Mouse (Mus musculus) limb, embryonic 15.5 days (tissue): ENCODE measurements at regions not wholly inside any gene's neighbourhood (a gene's known extent, or its start where the extent isn't known, plus 50 kb on each side); places are given as distances from the start of the nearest gene placed in this dataset.
"Not testable (repeated sequence)": the region's sequence is repeated elsewhere in the genome, so short reads cannot be mapped to it uniquely, and the experiment has no call there.

Experiments
- ATAC-seq: fragments of 200-750 bp; cut with Nextera tagmentation; 2 replicates; pipeline ENCODE4 v1.8.0; 2017; ENCODE audit warnings: low read depth, moderate TSS enrichment; ENCODE audit not compliant: insufficient number of reproducible peaks, low FRiP score, low TSS enrichment
- H3K27ac ChIP-seq: fragments of 300-500 bp; sonication (generic); 2 replicates; pipeline ENCODE4 v1.5.1; 2015; ENCODE audit warnings: moderate library complexity, mild to moderate bottlenecking, inconsistent platforms
- H3K27me3 ChIP-seq: fragments of 300-500 bp; sonication (generic); 2 replicates; pipeline ENCODE4 v1.6.1; 2015; ENCODE audit warnings: inconsistent platforms
- H3K36me3 ChIP-seq: fragments of 300-500 bp; sonication (generic); 2 replicates; pipeline ENCODE4 v1.6.1; 2015; ENCODE audit warnings: inconsistent platforms
- H3K4me1 ChIP-seq: fragments of 300-500 bp; sonication (generic); 2 replicates; pipeline ENCODE4 v1.6.1; 2015; ENCODE audit warnings: inconsistent platforms
- H3K4me2 ChIP-seq: fragments of 300-500 bp; sonication (generic); 2 replicates; pipeline ENCODE4 v1.6.1; 2015; ENCODE audit warnings: mild to moderate bottlenecking, inconsistent platforms
- H3K4me3 ChIP-seq: fragments of 300-500 bp; sonication (generic); 2 replicates; pipeline ENCODE4 v1.5.1; 2015; ENCODE audit warnings: mild to moderate bottlenecking, inconsistent platforms
- H3K9ac ChIP-seq: fragments of 300-500 bp; sonication (generic); 2 replicates; pipeline ENCODE4 v1.6.1; 2015; ENCODE audit warnings: inconsistent platforms
- H3K9me3 ChIP-seq: fragments of 300-500 bp; sonication (generic); 2 replicates; pipeline ENCODE4 v1.6.1; 2016; ENCODE audit warnings: inconsistent platforms
- WGBS: fragments of 180-500 bp; shearing (Covaris S2); methylation state at CpG from one replicate; pipeline ENCODE4 v1.1.7; 2015; 5-methylcytosine and 5-hydroxymethylcytosine counted together

DNA sequence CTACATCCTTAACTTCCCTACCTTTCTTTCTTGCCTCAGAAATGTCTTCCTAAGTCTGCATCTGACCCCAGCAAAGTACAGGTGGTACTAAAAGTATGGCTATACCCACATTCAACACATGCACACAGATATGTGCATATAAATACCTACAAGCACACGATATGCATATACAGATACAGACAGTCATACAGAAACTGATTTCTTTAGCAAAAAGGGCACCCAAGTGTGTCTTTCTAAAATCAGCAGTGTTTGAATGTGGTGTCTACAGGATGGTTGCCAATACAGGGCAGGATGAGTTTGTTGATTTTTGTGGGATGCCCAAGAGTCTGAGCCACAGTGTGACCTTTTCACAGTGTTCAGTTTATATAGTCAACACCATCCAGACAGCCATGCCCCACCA is 67.0 kb upstream of the Klf13 start:
- no peak overlapping the region for H3K27ac ChIP-seq
- no peaks in the 10 kb centered on the region for H3K9me3 ChIP-seq
- H3K9ac ChIP-seq = no peak overlapping the region
- ATAC-seq = no peak
- H3K4me3 ChIP-seq = no peak overlapping the region
- WGBS = 81% methylated on average over 1 of the region's 1 CpGs
- H3K4me1 ChIP-seq = no peaks in the 10 kb centered on the region
- H3K36me3 ChIP-seq = no peaks in the 10 kb centered on the region
- H3K27me3 ChIP-seq = no peaks in the 10 kb centered on the region
- H3K4me2 ChIP-seq = no peak overlapping the region

DNA sequence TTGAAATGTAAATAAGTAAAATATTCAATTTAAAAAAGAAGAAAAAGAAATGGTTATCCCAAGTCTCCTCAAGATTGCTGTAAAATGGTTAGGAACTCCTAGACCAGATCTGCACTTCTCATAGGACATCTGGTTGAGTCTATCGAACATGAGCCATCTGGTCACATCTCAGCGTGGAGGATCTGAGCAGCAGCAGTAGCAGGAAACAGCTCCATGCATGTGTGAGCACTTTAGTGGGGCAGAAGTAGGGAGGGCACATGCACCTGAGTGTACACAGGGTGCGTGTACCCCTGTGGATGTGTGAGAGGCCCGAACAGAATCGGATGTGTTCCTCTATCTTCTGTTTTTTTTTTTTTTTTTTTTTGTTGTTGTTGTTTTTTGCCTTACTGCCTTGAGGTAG is 65.2 kb upstream of the Klf13 start:
- no peaks in the 10 kb centered on the region for H3K36me3 ChIP-seq
- no peak for ATAC-seq
- H3K27me3 ChIP-seq = no peaks in the 10 kb centered on the region
- no peaks in the 10 kb centered on the region for H3K9me3 ChIP-seq
- no peak overlapping the region for H3K9ac ChIP-seq
- H3K27ac ChIP-seq = no peak overlapping the region
- 83% methylated on average over 5 of the region's 5 CpGs for WGBS
- no peak overlapping the region for H3K4me2 ChIP-seq
- no peak overlapping the region for H3K4me3 ChIP-seq
- H3K4me1 ChIP-seq = 0 out of 2 replicates have a peak, but pooled peaks cover under 1% of the 10 kb centered on the region

GRCm38 (mm10) chr7:64001611-64002111 is 62.9 kb upstream of the Klf13 start:
- Histone ChIP-seq H3K36me3 (no peaks in the 10 kb centered on the region), H3K4me3 (no peak overlapping the region), H3K9me3 (no peaks in the 10 kb centered on the region), H3K4me1 (0 out of 2 replicates have a peak, but pooled peaks cover 2% of the 10 kb centered on the region), H3K27ac (no peak overlapping the region), H3K27me3 (no peaks in the 10 kb centered on the region), H3K9ac (no peak overlapping the region), H3K4me2 (no peak overlapping the region)
- ATAC-seq = no peak
- WGBS = 58% methylated on average over 9 of the region's 9 CpGs

DNA sequence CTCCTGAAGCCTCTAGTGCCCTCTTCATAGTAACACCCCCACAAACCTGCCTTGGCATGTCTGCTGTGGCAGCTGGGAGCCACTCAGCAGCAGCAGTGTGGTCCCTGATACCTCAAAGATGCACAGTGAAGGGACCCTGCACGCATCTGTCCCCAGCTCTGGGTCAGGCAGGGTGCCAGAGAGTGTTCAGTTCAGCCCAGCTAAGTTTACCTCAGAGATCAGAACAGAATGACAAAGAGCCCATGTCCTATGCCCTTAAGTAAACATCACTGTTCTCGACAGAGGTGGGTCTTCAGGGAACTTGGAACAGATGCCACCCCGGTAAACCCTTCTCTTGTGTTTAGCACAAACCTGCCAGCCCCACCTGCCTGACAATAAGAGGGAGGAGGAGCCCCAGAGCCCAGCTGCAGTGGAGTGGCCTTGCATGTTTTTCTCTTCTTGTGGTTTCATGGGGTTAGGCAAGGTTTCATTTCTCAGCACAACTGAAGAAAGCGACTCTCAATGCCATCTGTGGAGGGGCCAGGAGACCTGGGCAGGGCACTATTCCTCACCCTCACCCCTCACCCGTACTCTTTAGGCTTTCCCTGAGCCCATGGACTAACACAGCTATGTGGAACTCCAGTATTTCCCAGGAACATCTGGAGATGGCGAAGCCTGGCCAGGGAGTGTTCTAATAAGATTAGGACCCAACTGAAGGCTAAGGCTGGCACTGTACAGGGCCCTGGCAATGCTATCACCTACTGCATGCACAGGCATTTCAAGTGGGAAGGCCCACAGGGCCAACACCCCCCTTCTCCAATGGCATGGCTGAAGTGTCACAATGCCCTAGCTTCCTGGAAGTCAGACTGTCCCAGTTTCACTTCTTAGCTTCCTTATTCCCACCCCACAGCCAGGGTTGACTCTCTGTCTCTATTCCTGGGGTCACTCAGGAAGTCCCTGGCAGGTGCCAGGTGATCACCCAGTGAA is 60.6 kb upstream of the Klf13 start:
- H3K4me3 ChIP-seq = no peak overlapping the region
- H3K4me1 ChIP-seq = 0 out of 2 replicates have a peak, but pooled peaks cover 2% of the 10 kb centered on the region
- WGBS = 53% methylated on average over 6 of the region's 6 CpGs
- H3K9ac ChIP-seq = no peak overlapping the region
- no peak for ATAC-seq
- no peaks in the 10 kb centered on the region for H3K27me3 ChIP-seq
- H3K9me3 ChIP-seq = no peaks in the 10 kb centered on the region
- H3K27ac ChIP-seq = no peak overlapping the region
- H3K36me3 ChIP-seq = no peaks in the 10 kb centered on the region
- H3K4me2 ChIP-seq = no peak overlapping the region

- H3K4me3 ChIP-seq = no peak overlapping the region
These were observed 59.3 kb upstream of the Klf13 start for GRCm38 (mm10) chr7:63997997-63998396.

DNA sequence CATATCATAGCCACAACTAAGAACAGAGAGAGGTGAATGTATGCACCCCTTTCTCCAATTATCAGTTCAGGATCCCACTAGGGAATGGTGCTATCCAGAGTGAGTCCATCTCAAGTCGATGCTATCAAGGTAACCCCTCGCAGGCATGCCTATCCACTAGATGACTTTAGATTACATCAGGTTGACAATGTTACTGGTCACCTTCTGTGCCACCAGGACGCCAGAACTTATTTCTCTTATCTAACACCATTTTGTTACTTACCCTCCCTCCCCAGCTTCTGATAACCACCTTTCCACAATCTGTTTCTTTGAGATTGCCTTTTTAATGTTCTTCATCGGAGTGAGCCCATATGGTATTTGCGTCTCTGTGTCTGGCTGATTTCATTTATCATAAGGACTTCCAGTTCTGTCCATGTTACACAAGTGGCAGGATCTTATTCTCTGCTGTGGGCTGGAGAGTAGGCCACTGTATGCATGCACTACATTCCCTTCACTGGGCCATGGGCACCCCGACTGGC is 57.9 kb upstream of the Klf13 start:
- Histone ChIP-seq H3K9ac (no peak overlapping the region), H3K4me3 (no peak overlapping the region), H3K4me2 (no peak overlapping the region), H3K27ac (no peak overlapping the region), H3K4me1 (0 out of 2 replicates have a peak, but pooled peaks cover 2% of the 10 kb centered on the region), H3K9me3 (no peaks in the 10 kb centered on the region), H3K36me3 (no peaks in the 10 kb centered on the region), H3K27me3 (no peaks in the 10 kb centered on the region)
- ATAC-seq = no peak
- 86% methylated on average over 6 of the region's 6 CpGs for WGBS

More at GRCm38 (mm10) chr7:63997997-63998396, 59.3 kb upstream of the Klf13 start:
- Histone ChIP-seq H3K9me3 (no peaks in the 10 kb centered on the region), H3K4me1 (0 out of 2 replicates have a peak, but pooled peaks cover 2% of the 10 kb centered on the region), H3K4me2 (no peak overlapping the region), H3K9ac (no peak overlapping the region), H3K27me3 (no peaks in the 10 kb centered on the region), H3K36me3 (no peaks in the 10 kb centered on the region), H3K27ac (no peak overlapping the region)
- WGBS = 70% methylated on average over 3 of the region's 3 CpGs
- no peak for ATAC-seq

GRCm38 (mm10) chr7:63995255-63995980 is 56.7 kb upstream of the Klf13 start:
- 88% methylated on average over 3 of the region's 3 CpGs for WGBS
- Histone ChIP-seq H3K4me3 (no peak overlapping the region), H3K4me1 (peaks cover 2% of the 10 kb centered on the region; the same call in 1 of the 2 replicates)

DNA sequence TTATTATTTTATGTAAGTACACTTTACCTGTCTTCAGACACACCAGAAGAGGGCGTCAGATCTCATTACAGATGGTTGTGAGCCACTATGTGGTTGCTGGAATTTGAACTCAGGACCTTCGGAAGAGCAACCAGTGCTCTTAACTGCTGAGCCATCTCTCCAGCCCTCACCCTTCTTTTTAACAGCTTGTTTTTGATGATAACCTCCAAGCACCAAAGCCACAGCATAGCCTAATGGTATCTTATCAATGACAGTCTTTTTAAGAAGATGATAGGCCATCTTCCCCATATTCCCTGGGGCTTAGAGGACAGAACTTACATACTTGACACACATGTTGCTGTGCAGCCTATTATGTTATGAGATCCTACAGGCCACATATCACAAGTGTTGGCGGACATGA is 56.1 kb upstream of the Klf13 start:
- not testable (repeated sequence) for H3K27me3 ChIP-seq, H3K27ac ChIP-seq, H3K9me3 ChIP-seq, H3K9ac ChIP-seq, H3K4me2 ChIP-seq, H3K4me3 ChIP-seq, ATAC-seq, H3K36me3 ChIP-seq, H3K4me1 ChIP-seq
- WGBS = 73% methylated on average over 3 of the region's 3 CpGs

More at GRCm38 (mm10) chr7:63995255-63995980, 56.7 kb upstream of the Klf13 start:
- Histone ChIP-seq H3K9ac (no peak overlapping the region), H3K27me3 (no peaks in the 10 kb centered on the region), H3K36me3 (no peaks in the 10 kb centered on the region), H3K27ac (no peak overlapping the region), H3K4me2 (no peak overlapping the region), H3K9me3 (no peaks in the 10 kb centered on the region)
- no peak for ATAC-seq

GRCm38 (mm10) chr7:63992155-63992554 is 53.4 kb upstream of the Klf13 start:
- no peak for ATAC-seq
- Histone ChIP-seq H3K4me1 (peaks cover 5% of the 10 kb centered on the region), H3K9ac (no peak overlapping the region), H3K4me3 (no peak overlapping the region), H3K27ac (no peak overlapping the region), H3K4me2 (no peak overlapping the region), H3K36me3 (no peaks in the 10 kb centered on the region), H3K27me3 (no peaks in the 10 kb centered on the region), H3K9me3 (no peaks in the 10 kb centered on the region)
- 85% methylated on average over 13 of the region's 13 CpGs for WGBS

GRCm38 (mm10) chr7:63991085-63992010 is 52.6 kb upstream of the Klf13 start:
- WGBS = 86% methylated on average over 12 of the region's 12 CpGs
- ATAC-seq = no peak
- H3K27ac ChIP-seq = no peak overlapping the region

More at GRCm38 (mm10) chr7:63991085-63992010, 52.6 kb upstream of the Klf13 start:
- Histone ChIP-seq H3K36me3 (no peaks in the 10 kb centered on the region), H3K4me3 (no peak overlapping the region), H3K27me3 (no peaks in the 10 kb centered on the region), H3K9me3 (no peaks in the 10 kb centered on the region), H3K4me2 (no peak overlapping the region), H3K9ac (no peak overlapping the region), H3K4me1 (peaks cover 13% of the 10 kb centered on the region)
